Mouse (Mus musculus): ENCODE results near the gene Mrpl11.
"Not testable (repeated sequence)": the region's sequence is repeated elsewhere in the genome, so short reads cannot be mapped to it uniquely, and the experiment has no call there.

DNA sequence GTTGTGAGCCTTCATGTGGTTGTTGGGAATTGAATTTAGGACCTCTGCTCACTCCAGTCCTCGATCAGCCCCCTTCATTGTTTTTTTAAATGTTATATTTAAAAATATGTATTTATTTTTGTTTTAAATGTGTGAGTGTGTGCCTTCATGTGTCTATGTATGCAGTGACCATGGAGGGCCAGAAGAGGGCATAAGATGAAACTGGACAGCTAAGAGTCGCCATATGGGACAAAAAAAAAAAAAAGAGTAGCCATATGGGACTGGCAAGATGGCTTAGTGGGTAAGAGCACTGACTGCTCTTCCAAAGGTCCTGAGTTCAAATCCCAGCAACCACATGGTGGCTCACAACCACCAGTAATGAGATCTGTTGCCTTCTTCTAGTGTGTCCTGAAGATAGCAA, 41.7 kb downstream of the Mrpl11 start:
- TF ChIP-seq CTCF (IDR thresholded peaks at IDR 0.05; ENCODE audit: insufficient read depth, low read length); POLR2A (IDR thresholded peaks at IDR 0.05; ENCODE audit: borderline replicate concordance, extremely low read depth, low read depth, low read length): not testable (repeated sequence)

Measured in lung, adult 2 months (tissue).